Mouse (Mus musculus): Measurements from ENCODE around the gene Pcca. TPM values are rescaled to one million over a fixed set of nuclear protein-coding genes. Genes with fewer than 3 reads are reported as not detected.

Gene Pcca
- polyA plus RNA-seq, 1 experiment: 25.1 TPM

GRCm38 (mm10) chr14:122509058-122509457 is 25.1 kb upstream of the Pcca start:
- H3K9me3 ChIP-seq (replicated peaks; ENCODE audit: control insufficient read depth, insufficient read depth, low read length, poor library complexity, severe bottlenecking): no peaks in the 10 kb centered on the region

GRCm38 (mm10) chr14:122511519-122511918 is 22.6 kb upstream of the Pcca start:
- Histone ChIP-seq H3K4me3 (ENCODE audit: low read depth, low read length) (no peak overlapping the region), H3K9me3 (replicated peaks; ENCODE audit: control insufficient read depth, insufficient read depth, low read length, poor library complexity, severe bottlenecking) (no peaks in the 10 kb centered on the region), H3K27ac (ENCODE audit: insufficient read depth, low read length) (no peak overlapping the region), H3K4me1 (ENCODE audit: control insufficient read depth, insufficient read depth, low read length) (no peaks in the 10 kb centered on the region), H3K27me3 (ENCODE audit: control insufficient read depth, insufficient read depth, low read length, poor library complexity, severe bottlenecking) (no peaks in the 10 kb centered on the region; the same call in 1 of the 2 replicates), H3K9ac (ENCODE audit: low read depth, poor library complexity, severe bottlenecking) (no peak overlapping the region), H3K36me3 (ENCODE audit: control insufficient read depth, insufficient read depth, low read length, poor library complexity, severe bottlenecking) (no peaks in the 10 kb centered on the region)
- TF ChIP-seq POLR2A (IDR thresholded peaks at IDR 0.05; ENCODE audit: insufficient read depth, low read length): no peak
- no peak for TF ChIP-seq CTCF (IDR thresholded peaks at IDR 0.05; ENCODE audit: low read depth, low read length)
- TF ChIP-seq EP300 (IDR thresholded peaks at IDR 0.05; ENCODE audit: insufficient read depth, low read depth, low read length): no peak

More at GRCm38 (mm10) chr14:122509058-122509457, 25.1 kb upstream of the Pcca start:
- Histone ChIP-seq H3K4me1 (ENCODE audit: control insufficient read depth, insufficient read depth, low read length) (no peaks in the 10 kb centered on the region), H3K4me3 (ENCODE audit: low read depth, low read length) (no peak overlapping the region), H3K9ac (ENCODE audit: low read depth, poor library complexity, severe bottlenecking) (no peak overlapping the region), H3K27me3 (ENCODE audit: control insufficient read depth, insufficient read depth, low read length, poor library complexity, severe bottlenecking) (no peaks in the 10 kb centered on the region; the same call in 1 of the 2 replicates), H3K27ac (ENCODE audit: insufficient read depth, low read length) (no peak overlapping the region), H3K36me3 (ENCODE audit: control insufficient read depth, insufficient read depth, low read length, poor library complexity, severe bottlenecking) (no peaks in the 10 kb centered on the region)
- TF ChIP-seq POLR2A (IDR thresholded peaks at IDR 0.05; ENCODE audit: insufficient read depth, low read length) (no peak), CTCF (IDR thresholded peaks at IDR 0.05; ENCODE audit: low read depth, low read length) (no peak), EP300 (IDR thresholded peaks at IDR 0.05; ENCODE audit: insufficient read depth, low read depth, low read length) (no peak)

- Histone ChIP-seq H3K27me3 (ENCODE audit: control insufficient read depth, insufficient read depth, low read length, poor library complexity, severe bottlenecking) (no peaks in the 10 kb centered on the region; the same call in 1 of the 2 replicates), H3K36me3 (ENCODE audit: control insufficient read depth, insufficient read depth, low read length, poor library complexity, severe bottlenecking) (no peaks in the 10 kb centered on the region), H3K9ac (ENCODE audit: low read depth, poor library complexity, severe bottlenecking) (no peak overlapping the region), H3K4me1 (ENCODE audit: control insufficient read depth, insufficient read depth, low read length) (no peaks in the 10 kb centered on the region), H3K27ac (ENCODE audit: insufficient read depth, low read length) (no peak overlapping the region), H3K9me3 (replicated peaks; ENCODE audit: control insufficient read depth, insufficient read depth, low read length, poor library complexity, severe bottlenecking) (no peaks in the 10 kb centered on the region), H3K4me3 (ENCODE audit: low read depth, low read length) (no peak overlapping the region)
- no peak for TF ChIP-seq POLR2A (IDR thresholded peaks at IDR 0.05; ENCODE audit: insufficient read depth, low read length)
Measured at GRCm38 (mm10) chr14:122513511-122514036, 20.6 kb upstream of the Pcca start.

GRCm38 (mm10) chr14:122528475-122528874 is 5.6 kb upstream of the Pcca start:
- TF ChIP-seq CTCF (IDR thresholded peaks at IDR 0.05; ENCODE audit: low read depth, low read length) (no peak), POLR2A (IDR thresholded peaks at IDR 0.05; ENCODE audit: insufficient read depth, low read length) (no peak), EP300 (IDR thresholded peaks at IDR 0.05; ENCODE audit: insufficient read depth, low read depth, low read length) (no peak)

GRCm38 (mm10) chr14:122535986-122536385 is 1.9 kb downstream of the Pcca start:
- Histone ChIP-seq H3K9me3 (replicated peaks; ENCODE audit: control insufficient read depth, insufficient read depth, low read length, poor library complexity, severe bottlenecking) (no peaks in the 10 kb centered on the region), H3K9ac (ENCODE audit: low read depth, poor library complexity, severe bottlenecking) (no peak overlapping the region), H3K27ac (ENCODE audit: insufficient read depth, low read length) (no peak overlapping the region), H3K27me3 (ENCODE audit: control insufficient read depth, insufficient read depth, low read length, poor library complexity, severe bottlenecking) (no peaks in the 10 kb centered on the region), H3K4me1 (ENCODE audit: control insufficient read depth, insufficient read depth, low read length) (no peaks in the 10 kb centered on the region), H3K4me3 (ENCODE audit: low read depth, low read length) (no peak overlapping the region), H3K36me3 (ENCODE audit: control insufficient read depth, insufficient read depth, low read length, poor library complexity, severe bottlenecking) (no peaks in the 10 kb centered on the region)
- TF ChIP-seq CTCF (IDR thresholded peaks at IDR 0.05; ENCODE audit: low read depth, low read length): no peak
- no peak for TF ChIP-seq POLR2A (IDR thresholded peaks at IDR 0.05; ENCODE audit: insufficient read depth, low read length)
- TF ChIP-seq EP300 (IDR thresholded peaks at IDR 0.05; ENCODE audit: insufficient read depth, low read depth, low read length): no peak

More at GRCm38 (mm10) chr14:122528475-122528874, 5.6 kb upstream of the Pcca start:
- Histone ChIP-seq H3K9me3 (replicated peaks; ENCODE audit: control insufficient read depth, insufficient read depth, low read length, poor library complexity, severe bottlenecking) (peaks cover 13% of the 10 kb centered on the region), H3K4me3 (ENCODE audit: low read depth, low read length) (no peak overlapping the region), H3K27me3 (ENCODE audit: control insufficient read depth, insufficient read depth, low read length, poor library complexity, severe bottlenecking) (no peaks in the 10 kb centered on the region), H3K4me1 (ENCODE audit: control insufficient read depth, insufficient read depth, low read length) (no peaks in the 10 kb centered on the region), H3K27ac (ENCODE audit: insufficient read depth, low read length) (no peak overlapping the region), H3K36me3 (ENCODE audit: control insufficient read depth, insufficient read depth, low read length, poor library complexity, severe bottlenecking) (no peaks in the 10 kb centered on the region), H3K9ac (ENCODE audit: low read depth, poor library complexity, severe bottlenecking) (no peak overlapping the region)

- no peak overlapping the region for H3K27ac ChIP-seq (ENCODE audit: insufficient read depth, low read length)
- TF ChIP-seq POLR2A (IDR thresholded peaks at IDR 0.05; ENCODE audit: insufficient read depth, low read length) (no peak), CTCF (IDR thresholded peaks at IDR 0.05; ENCODE audit: low read depth, low read length) (no peak), EP300 (IDR thresholded peaks at IDR 0.05; ENCODE audit: insufficient read depth, low read depth, low read length) (no peak)
- no peak overlapping the region for H3K9ac ChIP-seq (ENCODE audit: low read depth, poor library complexity, severe bottlenecking)
- no peaks in the 10 kb centered on the region for H3K27me3 ChIP-seq (ENCODE audit: control insufficient read depth, insufficient read depth, low read length, poor library complexity, severe bottlenecking)
- no peaks in the 10 kb centered on the region for H3K4me1 ChIP-seq (ENCODE audit: control insufficient read depth, insufficient read depth, low read length)
- H3K9me3 ChIP-seq (replicated peaks; ENCODE audit: control insufficient read depth, insufficient read depth, low read length, poor library complexity, severe bottlenecking): 0 out of 2 replicates have a peak, but pooled peaks cover 4% of the 10 kb centered on the region
- H3K36me3 ChIP-seq (ENCODE audit: control insufficient read depth, insufficient read depth, low read length, poor library complexity, severe bottlenecking): no peaks in the 10 kb centered on the region
- no peak overlapping the region for H3K4me3 ChIP-seq (ENCODE audit: low read depth, low read length)
Measured at GRCm38 (mm10) chr14:122548421-122548820, 14.3 kb downstream of the Pcca start.

Data from ES-Bruce4 (cell line).